Mouse (Mus musculus): ENCODE data around the gene Txk.
A peak's percentile ranks its signal among the peaks of the same experiment; 100 is the strongest.

GRCm38 (mm10) chr5:72710572-72711278 is 41.9 kb downstream of the Txk start:
- TF ChIP-seq ZC3H11A (IDR thresholded peaks at IDR 0.05; ENCODE audit: borderline replicate concordance, low read depth, low read length), result peak; percentile 78; the same call in 1 of the 2 replicates
- no peak for TF ChIP-seq ZNF384 (IDR thresholded peaks at IDR 0.05; ENCODE audit: low read depth, low read length)
- TF ChIP-seq HCFC1 (IDR thresholded peaks at IDR 0.05; ENCODE audit: borderline replicate concordance, insufficient read depth, low read length), result no peak
- TF ChIP-seq MAFK (IDR thresholded peaks at IDR 0.05; ENCODE audit: insufficient read depth, low read depth, low read length), result no peak
